Mouse (Mus musculus) bone marrow macrophage, adult 2 months (primary cell): ENCODE measurements around the gene Tbata. TPM values are rescaled to one million over a fixed set of nuclear protein-coding genes. Genes with fewer than 3 reads are reported as not detected.

Experiments used
- H3K27ac ChIP-seq: 2 replicates; pipeline ENCODE4 v1.5.1; 2012; ENCODE audit warnings: low read depth, low read length; ENCODE audit not compliant: insufficient read depth
- H3K4me1 ChIP-seq: 2 replicates; pipeline ENCODE4 v1.6.1; 2012; ENCODE audit warnings: low read length; ENCODE audit not compliant: control insufficient read depth, insufficient read depth
- H3K4me3 ChIP-seq: 2 replicates; pipeline ENCODE4 v1.5.1; 2012; ENCODE audit warnings: mild to moderate bottlenecking, low read length, moderate library complexity; ENCODE audit not compliant: insufficient read depth
- CTCF ChIP-seq: IDR thresholded peaks from 2 replicates; pipeline ENCODE4 v1.5.1; 2012; ENCODE audit warnings: low read depth, mild to moderate bottlenecking, low read length, moderate library complexity
- POLR2A ChIP-seq: IDR thresholded peaks from 2 replicates; pipeline ENCODE4 v1.6.1; 2012; ENCODE audit warnings: mild to moderate bottlenecking, low read depth, low read length, borderline replicate concordance
- polyA plus RNA-seq: library from polyadenylated mRNA; stranded (reverse); fragments of >200 nt; gene quantifications from 2 replicates; pipeline ENCODE4 v1.2.4, GENCODE M21; 2012; ENCODE audit not compliant: missing spikeins, insufficient read depth, insufficient read length

Tbata gene
- polyA plus RNA-seq, 1 experiment = not detected

DNA sequence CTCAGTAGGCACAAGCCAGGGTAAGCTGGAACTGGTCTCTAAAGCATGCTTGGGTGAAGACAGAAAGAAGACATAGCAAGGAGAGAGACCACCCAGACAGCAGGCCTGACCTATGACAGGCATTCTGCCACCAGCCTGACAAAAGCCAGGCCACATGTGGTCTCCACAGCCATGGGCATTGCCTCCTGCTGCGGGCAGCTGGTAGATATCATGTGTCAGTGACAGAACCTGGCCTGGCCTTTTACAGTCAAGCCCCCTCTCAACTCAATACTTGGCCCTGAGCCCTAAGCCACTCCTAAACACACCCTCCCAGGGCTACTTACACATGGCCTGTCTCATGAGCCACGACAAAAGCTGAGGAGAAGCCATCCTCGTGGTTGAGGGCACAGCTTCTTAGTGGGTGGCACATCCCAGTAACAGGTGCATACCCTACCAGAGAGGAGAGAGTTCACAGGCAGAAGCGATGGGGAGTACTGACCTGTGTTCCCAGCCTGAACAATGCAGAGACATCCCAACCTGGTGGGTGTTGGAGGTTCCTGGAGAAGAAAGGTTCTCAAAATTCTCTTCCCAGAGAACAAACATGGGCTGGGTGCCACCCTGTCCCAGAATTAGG is 55.1 kb downstream of the Tbata start:
- Histone ChIP-seq H3K4me3 (no peak overlapping the region), H3K27ac (no peak overlapping the region), H3K4me1 (no peaks in the 10 kb centered on the region)
- TF ChIP-seq CTCF (no peak), POLR2A (no peak)

DNA sequence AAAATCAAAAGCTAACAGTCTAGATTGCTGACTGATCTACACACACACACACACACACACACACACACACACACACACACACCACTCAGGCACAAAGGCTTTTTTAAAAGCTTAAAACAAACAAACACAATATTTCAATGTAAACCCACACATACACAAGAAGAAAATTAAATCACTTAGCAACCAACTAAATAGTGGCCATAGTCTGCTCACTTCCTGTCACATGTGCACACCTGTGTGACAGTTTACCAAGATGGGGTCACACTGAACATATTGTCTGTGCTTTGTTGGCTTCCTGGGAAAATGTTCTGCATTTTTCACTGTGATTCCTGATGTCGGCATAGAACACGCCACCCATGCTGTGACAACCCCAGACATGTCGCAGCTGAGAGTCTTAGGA is 60.0 kb downstream of the Tbata start:
- no peaks in the 10 kb centered on the region for H3K4me1 ChIP-seq
- H3K27ac ChIP-seq = no peak overlapping the region
- H3K4me3 ChIP-seq = no peak overlapping the region
- TF ChIP-seq POLR2A (no peak), CTCF (no peak)

DNA sequence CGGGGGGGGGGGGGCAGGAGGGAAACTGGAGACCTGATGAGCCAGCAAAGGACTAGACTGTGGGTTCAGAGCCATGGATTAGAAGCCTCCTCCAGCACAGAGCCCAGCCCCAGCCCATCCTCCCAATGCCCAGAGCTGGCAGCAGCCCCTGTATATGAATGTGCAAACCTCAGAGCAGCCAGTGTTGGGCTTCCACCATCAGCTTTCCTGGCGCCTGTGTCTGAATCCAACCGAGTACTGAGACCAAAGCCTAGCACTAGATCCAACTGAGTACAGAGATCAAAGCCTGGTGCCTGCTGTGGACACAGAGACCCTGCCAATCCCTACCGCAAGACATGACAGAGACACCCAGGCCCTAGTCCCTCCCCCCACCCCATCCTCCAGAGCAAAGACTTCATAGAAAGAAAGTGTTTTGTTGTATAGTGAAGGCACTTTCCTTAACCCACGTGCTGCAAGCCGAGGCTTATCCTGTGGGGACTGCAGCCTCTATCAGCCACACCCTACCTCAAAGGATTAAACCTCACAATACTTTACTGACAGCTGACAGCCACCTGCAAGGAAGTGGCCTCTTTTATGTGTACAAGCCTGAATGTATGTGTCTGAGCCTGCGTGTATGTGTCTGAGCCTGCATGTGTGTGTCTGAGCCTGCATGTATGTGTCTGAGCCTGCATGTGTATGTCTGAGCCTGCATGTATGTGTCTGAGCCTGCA is 61.3 kb downstream of the Tbata start:
- no peak overlapping the region for H3K4me3 ChIP-seq
- no peak overlapping the region for H3K27ac ChIP-seq
- TF ChIP-seq POLR2A (no peak), CTCF (no peak)
- no peaks in the 10 kb centered on the region for H3K4me1 ChIP-seq

DNA sequence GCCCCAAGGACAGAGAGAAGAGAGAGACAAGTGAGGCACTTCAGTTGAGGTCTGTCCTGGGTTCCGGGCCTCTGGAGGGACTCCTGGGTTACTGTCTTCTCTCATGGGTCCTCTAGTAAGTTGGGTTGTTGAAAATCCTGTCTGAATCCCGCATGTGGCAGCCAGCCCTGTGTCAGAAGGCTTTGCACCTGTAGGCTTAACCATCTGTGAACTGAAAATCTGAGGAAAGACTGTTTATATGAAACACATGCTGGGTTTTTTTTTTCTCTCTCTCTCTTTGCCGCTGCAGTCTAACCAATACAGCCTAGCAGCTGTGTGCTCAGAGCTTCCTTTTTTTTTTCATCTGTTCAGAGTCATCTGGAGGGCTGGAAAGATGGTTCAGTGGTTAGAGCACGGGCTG is 62.6 kb downstream of the Tbata start:
- Histone ChIP-seq H3K4me3 (no peak overlapping the region), H3K27ac (no peak overlapping the region), H3K4me1 (no peaks in the 10 kb centered on the region)
- no peak for TF ChIP-seq POLR2A

DNA sequence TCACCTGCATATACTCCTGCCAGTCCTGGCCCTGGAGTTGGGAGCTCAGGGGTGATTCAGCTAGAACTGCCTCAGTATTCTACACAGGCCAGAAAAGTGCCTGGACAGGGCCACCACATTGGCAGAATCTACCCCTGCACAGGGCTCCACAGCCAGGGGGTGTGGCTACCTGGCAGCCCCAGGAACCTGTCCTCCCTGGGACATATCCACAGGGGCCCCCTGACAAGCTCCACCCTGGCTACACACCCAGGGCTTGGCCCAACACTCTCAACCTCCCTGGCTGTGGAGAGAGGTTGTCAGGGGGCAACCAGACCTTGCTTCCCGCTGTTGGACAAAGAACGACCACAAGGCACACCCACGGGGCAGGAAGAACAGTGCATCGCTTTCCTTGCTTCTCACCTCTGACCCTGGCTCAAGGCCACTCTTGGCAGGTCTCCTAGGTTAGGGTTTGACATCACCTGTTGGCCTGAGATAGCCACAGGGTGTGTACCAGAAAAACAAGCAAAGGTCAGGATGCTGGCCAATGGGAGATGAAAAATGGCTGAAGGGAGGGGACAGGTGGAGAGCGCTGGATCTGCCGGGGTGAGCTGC is 64.0 kb downstream of the Tbata start:
- Histone ChIP-seq H3K4me1 (no peaks in the 10 kb centered on the region), H3K4me3 (no peak overlapping the region), H3K27ac (no peak overlapping the region)
- TF ChIP-seq POLR2A = no peak

DNA sequence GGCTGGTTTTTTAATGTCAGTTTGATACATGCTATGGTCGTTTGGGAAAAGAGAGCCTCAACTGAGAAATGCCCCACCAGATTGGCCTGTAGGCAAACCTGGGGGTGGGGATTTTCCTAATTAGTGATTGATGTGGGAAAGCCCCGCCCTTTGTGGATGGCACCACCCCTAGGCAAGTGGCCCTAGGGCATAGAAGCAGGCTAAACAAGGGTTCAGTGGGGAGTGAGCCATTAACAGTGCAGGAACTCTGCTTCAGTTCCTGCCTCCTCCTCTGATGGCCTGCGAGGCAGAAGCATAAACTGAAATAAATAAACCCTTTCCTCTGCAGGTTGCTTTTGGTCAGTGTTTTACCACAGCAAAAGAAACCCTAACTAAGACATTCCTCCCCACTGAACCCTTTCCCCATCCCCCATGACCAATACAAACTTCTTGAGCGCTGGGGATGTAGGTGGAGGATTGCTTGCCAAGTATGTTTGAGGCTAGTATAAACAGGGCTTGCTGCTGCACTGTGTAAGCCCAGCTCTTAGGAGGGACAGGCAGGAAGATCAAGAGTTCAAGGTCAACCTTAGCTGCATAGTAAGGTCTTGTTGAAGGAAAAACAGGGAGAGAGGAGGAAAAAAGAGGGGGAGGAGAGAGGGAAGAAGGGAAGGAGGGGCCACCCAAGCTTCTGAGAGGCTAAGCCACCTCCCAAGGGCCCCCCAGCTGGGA is 65.1 kb downstream of the Tbata start:
- H3K27ac ChIP-seq = no peak overlapping the region
- H3K4me1 ChIP-seq = no peaks in the 10 kb centered on the region
- H3K4me3 ChIP-seq = no peak overlapping the region
- no peak for TF ChIP-seq POLR2A
- no peak for TF ChIP-seq CTCF

DNA sequence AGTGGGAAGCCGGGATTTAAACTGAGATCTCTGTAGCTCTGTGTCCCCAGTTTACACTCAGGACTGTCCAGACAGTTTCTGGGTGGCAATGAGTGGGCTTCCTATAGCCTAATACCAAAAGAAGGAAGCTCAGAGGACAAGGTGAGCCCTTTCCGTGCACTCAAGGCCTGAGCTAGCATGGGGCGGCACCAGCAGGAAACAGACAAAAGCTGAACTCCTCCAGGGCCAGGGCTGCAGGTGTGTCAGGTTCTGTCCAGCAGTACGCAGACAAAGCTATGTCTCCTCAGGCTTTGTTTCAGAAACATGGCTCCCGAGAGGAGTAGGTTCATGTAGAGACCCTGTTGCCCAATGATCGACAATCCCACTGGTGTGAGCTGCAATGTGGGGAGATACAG is 65.6 kb downstream of the Tbata start:
- Histone ChIP-seq H3K27ac (no peak overlapping the region), H3K4me1 (no peaks in the 10 kb centered on the region), H3K4me3 (no peak overlapping the region)
- TF ChIP-seq CTCF = no peak
- no peak for TF ChIP-seq POLR2A

Other genes with a start within 250 kb of the Tbata start
- not detected in 2 replicates for gene Pcbd1, start 82.6 kb upstream of the Tbata start, polyA plus RNA-seq
- 268 and 282 TPM in 2 replicates for gene Sgpl1, start 24.3 kb upstream of the Tbata start, polyA plus RNA-seq
- 0.11 TPM in 1 of 2 replicates, not detected in the other for gene Adamts14, start 101.5 kb downstream of the Tbata start, polyA plus RNA-seq
- gene Prf1, start 125.9 kb downstream of the Tbata start, polyA plus RNA-seq = not detected in 2 replicates
- 5.3 and 5.7 TPM in 2 replicates for gene Pald1, start 211.6 kb downstream of the Tbata start, polyA plus RNA-seq
- not detected in 2 replicates for gene Nodal, start 246.0 kb downstream of the Tbata start, polyA plus RNA-seq